Mouse (Mus musculus): ENCODE results near the gene Nckap1.

- no peak for TF ChIP-seq CTCF (IDR thresholded peaks at IDR 0.05; ENCODE audit: insufficient read depth, low read length)
- no peak for TF ChIP-seq POLR2A (IDR thresholded peaks at IDR 0.05; ENCODE audit: borderline replicate concordance, extremely low read depth, low read depth, low read length)
These were observed 19.4 kb upstream of the Nckap1 start for GRCm38 (mm10) chr2:80600611-80601010.
